Mouse (Mus musculus) adipocyte (in vitro differentiated cells): ENCODE measurements around the gene Grin2c.

Experiments used
- DNase-seq: peaks from one replicate; pipeline ENCODE4 v3.0.0-alpha.2; 2016; ENCODE audit warnings: low spot score

Gene Grin2c

GRCm38 (mm10) chr11:115264862-115265668 is 2.0 kb downstream of the Grin2c start:
- DNase-seq = no peak

- no peak for DNase-seq
Observed at GRCm38 (mm10) chr11:115264136-115264861, 2.7 kb downstream of the Grin2c start.

GRCm38 (mm10) chr11:115262954-115263353 is 4.1 kb downstream of the Grin2c start:
- no peak for DNase-seq

- DNase-seq = no peak
Observed at GRCm38 (mm10) chr11:115259134-115259533, 7.9 kb downstream of the Grin2c start.

- DNase-seq = no peak
Observed at GRCm38 (mm10) chr11:115257775-115258510, 9.1 kb downstream of the Grin2c start.

GRCm38 (mm10) chr11:115251258-115251657 is 15.8 kb downstream of the Grin2c start:
- DNase-seq = no peak

- no peak for DNase-seq
Observed at GRCm38 (mm10) chr11:115250405-115251090, 16.5 kb downstream of the Grin2c start.

- no peak for DNase-seq
Observed at GRCm38 (mm10) chr11:115249721-115250404, 17.2 kb downstream of the Grin2c start.

GRCm38 (mm10) chr11:115247945-115248344 is 19.1 kb downstream of the Grin2c start:
- no peak for DNase-seq

GRCm38 (mm10) chr11:115247240-115247639 is 19.8 kb downstream of the Grin2c start:
- DNase-seq = no peak

GRCm38 (mm10) chr11:115246386-115246785 is 20.7 kb downstream of the Grin2c start:
- no peak for DNase-seq

- DNase-seq = no peak
Observed at GRCm38 (mm10) chr11:115244840-115245239, 22.2 kb downstream of the Grin2c start.

- no peak for DNase-seq
Observed at GRCm38 (mm10) chr11:115243783-115244182, 23.3 kb downstream of the Grin2c start.

GRCm38 (mm10) chr11:115242746-115243145 is 24.3 kb downstream of the Grin2c start:
- no peak for DNase-seq

- no peak for DNase-seq
Observed at GRCm38 (mm10) chr11:115241402-115241801, 25.6 kb downstream of the Grin2c start.

- DNase-seq = no peak
Observed at GRCm38 (mm10) chr11:115236570-115236969, 30.5 kb downstream of the Grin2c start.

- no peak for DNase-seq
Observed at GRCm38 (mm10) chr11:115234320-115235044, 32.6 kb downstream of the Grin2c start.

GRCm38 (mm10) chr11:115233526-115234290 is 33.3 kb downstream of the Grin2c start:
- no peak for DNase-seq

GRCm38 (mm10) chr11:115232889-115233288 is 34.2 kb downstream of the Grin2c start:
- no peak for DNase-seq

- DNase-seq = no peak
Observed at GRCm38 (mm10) chr11:115231924-115232323, 35.1 kb downstream of the Grin2c start.
